20 mouse cellular contexts compared by ENCODE assay signal in the genomic region with DNA sequence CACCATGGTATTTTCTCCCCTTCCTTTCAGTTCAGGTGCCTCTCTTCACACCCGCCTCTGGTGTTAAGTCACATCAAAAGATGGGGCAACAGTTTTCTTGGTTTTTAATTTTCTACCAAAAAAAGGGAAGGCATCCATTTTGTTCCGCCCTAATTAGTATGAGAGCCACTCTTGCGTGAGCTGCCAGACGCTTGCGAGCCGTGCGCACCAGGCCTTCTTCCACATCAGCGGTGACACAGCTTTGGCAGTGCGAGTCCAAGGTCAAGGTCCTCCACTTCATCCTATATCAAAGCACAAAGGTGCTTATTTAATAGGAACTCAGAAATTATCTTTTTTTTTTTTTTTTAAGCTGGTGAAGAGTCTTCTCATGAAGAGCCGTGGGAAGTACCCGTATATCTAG.
"Had no signal": no experiment of that assay in that cellular context is flagged by ENCODE, and none has a peak within 500 bp of the region (broad histone marks: within the 10 kb centered on the region; RNA-seq: fewer than 3 reads in every experiment).

No protein-coding gene starts in this region.

- DNase-seq: gastrocnemius, adult 2 months; gastrocnemius, postnatal 10 days; gastrocnemius, postnatal 25 days; heart, adult 18-20 months; heart, postnatal 10 days; heart, postnatal 4 days; kidney, adult 18-20 months; kidney, postnatal 14 days; liver; liver, embryonic 13.5 days had no signal

- H3K36me3 ChIP-seq: heart, embryonic 10.5 days; heart, embryonic 12.5 days; hindbrain, embryonic 10.5 days; hindbrain, embryonic 12.5 days; intestine, embryonic 15.5 days; limb, embryonic 10.5 days; limb, embryonic 12.5 days; liver, embryonic 13.5 days; liver, embryonic 15.5 days had no signal

- H3K4me3 ChIP-seq: gastrocnemius, adult 2 months; heart, embryonic 10.5 days; heart, embryonic 12.5 days; hindbrain, embryonic 10.5 days; hindbrain, embryonic 12.5 days; intestine, embryonic 15.5 days; layer of hippocampus, adult 2 months; limb, embryonic 10.5 days; limb, embryonic 12.5 days; liver, embryonic 13.5 days; liver, embryonic 15.5 days had no signal

- H3K4me1 ChIP-seq: heart, embryonic 12.5 days; liver, embryonic 15.5 days had no signal

- H3K27ac ChIP-seq: gastrocnemius, adult 2 months; heart, embryonic 10.5 days; hindbrain, embryonic 10.5 days; hindbrain, embryonic 12.5 days; hindbrain, embryonic 14.5 days; intestine, embryonic 15.5 days; layer of hippocampus, adult 2 months; limb, embryonic 10.5 days; limb, embryonic 12.5 days; liver, embryonic 13.5 days; liver, embryonic 15.5 days had no signal

- H3K27me3 ChIP-seq: heart, embryonic 12.5 days; hindbrain, embryonic 12.5 days; intestine, embryonic 15.5 days; liver, embryonic 13.5 days; liver, embryonic 15.5 days had no signal
